Comparison of ENCODE assay signal across 9 mouse cellular contexts in the genomic region with DNA sequence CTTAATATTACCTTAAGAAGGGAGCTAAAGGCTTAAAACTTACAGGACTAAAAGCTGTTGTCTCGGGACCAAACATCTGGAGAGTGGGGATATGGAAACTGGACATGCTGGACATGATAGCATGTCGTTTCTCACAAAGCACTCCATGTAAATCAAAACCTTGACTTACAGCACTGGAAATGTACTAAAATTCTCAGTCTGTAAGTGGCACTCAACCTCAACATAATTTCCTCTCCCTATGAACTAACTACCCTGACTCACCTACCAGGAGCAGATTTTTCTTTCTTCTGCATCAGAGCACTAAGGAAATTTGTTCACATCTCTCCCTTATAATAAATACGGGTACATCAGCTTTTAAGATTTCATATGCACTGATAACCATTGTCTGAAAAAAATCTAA. TPM values are rescaled to one million over a fixed set of nuclear protein-coding genes. Genes with fewer than 3 reads are reported as not detected.
DNase-seq lines count a peak whose midpoint lies in the region; ATAC-seq lines count a peak whose summit lies in the region.
"Had no signal": no experiment of that assay in that cellular context is flagged by ENCODE, and none has a peak within 500 bp of the region (broad histone marks: within the 10 kb centered on the region; RNA-seq: fewer than 3 reads in every experiment).

No protein-coding gene starts in this region.

- H3K27me3 ChIP-seq in kidney, embryonic 15.5 days: 0 out of 2 replicates have a peak, but pooled peaks cover 3% of the 10 kb centered on the region
- no peaks in the 10 kb centered on the region for H3K27me3 ChIP-seq in embryonic facial prominence, embryonic 10.5 days (replicated peaks; ENCODE audit: low read depth, poor library complexity, severe bottlenecking)
- H3K27me3 ChIP-seq in hindbrain, embryonic 14.5 days (ENCODE audit: control insufficient read depth, insufficient read depth, low read length): no peaks in the 10 kb centered on the region
- H3K27me3 ChIP-seq in midbrain, embryonic 13.5 days: no peaks in the 10 kb centered on the region

- no peaks in the 10 kb centered on the region for H3K9me3 ChIP-seq in kidney, embryonic 15.5 days (replicated peaks)
- no peaks in the 10 kb centered on the region for H3K9me3 ChIP-seq in embryonic facial prominence, embryonic 10.5 days
- no peaks in the 10 kb centered on the region for H3K9me3 ChIP-seq in hindbrain, embryonic 14.5 days (ENCODE audit: control insufficient read depth, low read length)
- H3K9me3 ChIP-seq in midbrain, embryonic 13.5 days: no peaks in the 10 kb centered on the region

- peak overlapping the region; percentile 94 for H3K9ac ChIP-seq in kidney, embryonic 15.5 days
- peak overlapping the region; percentile 84 for H3K9ac ChIP-seq in hindbrain, embryonic 14.5 days
- peak overlapping the region; percentile 93 for H3K9ac ChIP-seq in midbrain, embryonic 13.5 days (replicated peaks)

- H3K36me3 ChIP-seq in kidney, embryonic 15.5 days: no peaks in the 10 kb centered on the region
- peaks cover 4% of the 10 kb centered on the region for H3K36me3 ChIP-seq in embryonic facial prominence, embryonic 10.5 days (replicated peaks)
- no peaks in the 10 kb centered on the region for H3K36me3 ChIP-seq in hindbrain, embryonic 14.5 days (replicated peaks; ENCODE audit: control insufficient read depth, insufficient read depth)
- H3K36me3 ChIP-seq in midbrain, embryonic 13.5 days: no peaks in the 10 kb centered on the region

- 0 out of 2 replicates have a peak overlapping the region, but pooled peaks have one; percentile 98 for H3K27ac ChIP-seq in kidney, embryonic 15.5 days
- H3K27ac ChIP-seq in embryonic facial prominence, embryonic 10.5 days (replicated peaks): 0 out of 2 replicates have a peak overlapping the region, but pooled peaks have one; percentile 99
- no peak overlapping the region for H3K27ac ChIP-seq in hindbrain, embryonic 14.5 days
- 0 out of 2 replicates have a peak overlapping the region, but pooled peaks have one; percentile 94 for H3K27ac ChIP-seq in midbrain, embryonic 13.5 days

- H3K4me3 ChIP-seq in kidney, embryonic 15.5 days (replicated peaks): peak overlapping the region; percentile 92
- H3K4me3 ChIP-seq in embryonic facial prominence, embryonic 10.5 days: peak overlapping the region; percentile 93
- peak overlapping the region; percentile 98 for H3K4me3 ChIP-seq in hindbrain, embryonic 14.5 days (replicated peaks; ENCODE audit: low read length)
- peak overlapping the region; percentile 93 for H3K4me3 ChIP-seq in midbrain, embryonic 13.5 days (replicated peaks)

- no peak for ATAC-seq in kidney, embryonic 15.5 days (replicated peaks; ENCODE audit: low FRiP score)
- ATAC-seq in hindbrain, embryonic 14.5 days (ENCODE audit: low FRiP score): no peak
- ATAC-seq in midbrain, embryonic 13.5 days: no peak

- H3K4me2 ChIP-seq in kidney, embryonic 15.5 days: peak overlapping the region; percentile 87
- peak overlapping the region; percentile 83 for H3K4me2 ChIP-seq in hindbrain, embryonic 14.5 days (replicated peaks)
- H3K4me2 ChIP-seq in midbrain, embryonic 13.5 days (replicated peaks): peak overlapping the region; percentile 89

- H3K4me1 ChIP-seq in kidney, embryonic 15.5 days: peaks cover 16% of the 10 kb centered on the region
- peaks cover 28% of the 10 kb centered on the region for H3K4me1 ChIP-seq in embryonic facial prominence, embryonic 10.5 days
- H3K4me1 ChIP-seq in hindbrain, embryonic 14.5 days (replicated peaks; ENCODE audit: control insufficient read depth, insufficient read depth, low read length): peaks cover 19% of the 10 kb centered on the region
- H3K4me1 ChIP-seq in midbrain, embryonic 13.5 days (replicated peaks): peaks cover 26% of the 10 kb centered on the region

- WGBS in kidney, embryonic 15.5 days: 16% methylated on average over 3 of the region's 3 CpGs
- 35% methylated on average over 3 of the region's 3 CpGs for WGBS in embryonic facial prominence, embryonic 10.5 days
- 16% methylated on average over 3 of the region's 3 CpGs for WGBS in hindbrain, embryonic 14.5 days
- 12% methylated on average over 3 of the region's 3 CpGs for WGBS in midbrain, embryonic 13.5 days

- DNase-seq in kidney, postnatal 25 days: no peak
- DNase-seq in embryonic facial prominence, embryonic 10.5 days (ENCODE audit: low spot score): no peak
- no peak for DNase-seq in hindbrain, embryonic 14.5 days (ENCODE audit: low spot score)
- DNase-seq in layer of hippocampus, adult 9-10 months (ENCODE audit: low spot score): no peak
- no peak for DNase-seq in adrenal gland, postnatal 14 days
- DNase-seq in c-Kit-positive CD71-positive TER-119-positive erythroid progenitor cells, embryonic 14.5 days (ENCODE audit: low spot score): no peak
- DNase-seq: kidney, postnatal 36 days had no signal

RNA-seq across cellular contexts. Expression of a gene that starts 3.1 kb away (rescaled TPM):
- 38.6 and 43.0 TPM in 2 replicates for polyA plus RNA-seq in kidney, embryonic 15.5 days (2015; fragmentation: Nextera tagmentation; extraction: Ambion mirVana)
- 37.0 and 42.8 TPM in 2 replicates for polyA plus RNA-seq in embryonic facial prominence, embryonic 10.5 days (2016; fragmentation: Nextera tagmentation; extraction: Ambion mirVana)
- 34.4 and 37.0 TPM in 2 replicates for polyA plus RNA-seq in hindbrain, embryonic 14.5 days (2014; fragmentation: Nextera tagmentation; extraction: Ambion mirVana)
- 20.4 and 30.5 TPM in 2 replicates for polyA plus RNA-seq in midbrain, embryonic 13.5 days (2015; fragmentation: Nextera tagmentation; extraction: Ambion mirVana)
- 29.1 and 31.2 TPM in 2 replicates for total RNA-seq in adrenal gland, postnatal 14 days (2021)
